Mouse (Mus musculus): ENCODE data around the gene Map3k20.

Map3k20 gene

DNA sequence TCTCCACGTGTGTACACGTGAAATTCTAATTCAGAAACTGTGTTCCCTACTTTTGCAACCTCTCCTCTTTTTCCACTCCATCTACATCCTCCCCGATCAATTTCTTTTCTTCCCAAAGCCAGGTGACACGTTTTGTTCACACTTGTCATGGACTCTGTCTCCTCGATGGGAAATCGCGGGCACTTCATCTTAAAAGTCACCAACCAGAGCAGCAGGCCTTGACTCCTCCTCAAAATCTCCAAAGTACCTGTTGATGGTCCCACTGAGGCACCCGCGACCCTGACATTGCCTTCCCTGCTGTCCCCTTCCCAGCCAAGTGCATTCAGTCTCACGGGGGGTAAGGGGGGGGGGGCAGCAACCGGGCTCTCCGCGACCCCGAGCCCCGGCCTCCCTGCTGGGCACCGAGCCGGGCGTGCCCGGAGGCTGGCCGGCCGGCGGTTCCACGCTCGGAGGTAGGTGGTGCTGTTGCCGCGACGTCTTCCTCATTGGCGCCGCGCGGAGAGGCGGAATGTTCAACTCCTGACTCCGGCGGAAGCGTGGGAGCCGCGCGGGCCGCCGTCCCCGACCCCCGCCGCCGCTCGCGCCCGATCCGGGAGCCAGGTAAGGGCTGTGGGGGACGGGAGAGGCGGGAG, at the start of gene Map3k20:
Gene Map3k20 (plus strand): TSS at position 382 of the 632 bp plus-strand sequence.
- peak; percentile 45 for DNase-seq

DNA sequence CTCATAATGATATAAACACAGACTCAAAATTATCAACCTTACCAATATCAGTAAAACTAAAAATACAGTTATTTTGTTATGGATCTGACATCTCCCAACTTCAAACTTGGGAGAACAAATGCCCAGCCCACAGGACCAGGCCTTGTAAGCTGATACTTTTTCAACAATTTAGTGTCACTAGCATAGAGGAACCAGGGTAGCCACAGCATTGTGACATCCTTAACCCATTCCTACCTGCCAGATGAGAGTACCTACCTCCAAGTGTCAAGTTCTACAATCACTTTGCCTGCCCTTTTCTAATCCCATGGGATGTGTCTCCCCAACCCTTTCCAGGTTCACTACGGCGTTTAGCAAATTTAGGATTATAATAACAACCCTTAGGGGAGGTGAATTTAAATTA, 47.0 kb upstream of the Map3k20 start:
- no peak for DNase-seq

DNA sequence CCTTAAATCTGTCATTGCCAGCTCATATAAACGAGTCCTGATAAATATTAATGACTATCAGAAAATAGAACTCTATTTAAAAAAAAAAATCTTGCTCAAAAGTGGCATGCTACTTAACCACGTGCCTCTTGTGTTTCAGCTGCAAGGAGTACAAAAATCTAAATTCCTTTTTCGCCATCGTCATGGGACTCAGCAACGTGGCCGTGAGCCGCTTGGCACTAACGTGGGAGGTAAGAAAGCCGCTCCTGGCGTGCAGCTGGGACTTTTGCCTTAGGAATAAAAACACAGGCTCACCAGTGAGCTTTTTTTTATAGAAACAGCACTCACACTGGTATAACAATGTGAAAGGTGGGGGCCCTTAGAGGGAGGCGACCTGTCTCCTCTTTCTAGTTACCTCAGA, 46.5 kb upstream of the Map3k20 start:
- DNase-seq: peak; percentile 39

DNA sequence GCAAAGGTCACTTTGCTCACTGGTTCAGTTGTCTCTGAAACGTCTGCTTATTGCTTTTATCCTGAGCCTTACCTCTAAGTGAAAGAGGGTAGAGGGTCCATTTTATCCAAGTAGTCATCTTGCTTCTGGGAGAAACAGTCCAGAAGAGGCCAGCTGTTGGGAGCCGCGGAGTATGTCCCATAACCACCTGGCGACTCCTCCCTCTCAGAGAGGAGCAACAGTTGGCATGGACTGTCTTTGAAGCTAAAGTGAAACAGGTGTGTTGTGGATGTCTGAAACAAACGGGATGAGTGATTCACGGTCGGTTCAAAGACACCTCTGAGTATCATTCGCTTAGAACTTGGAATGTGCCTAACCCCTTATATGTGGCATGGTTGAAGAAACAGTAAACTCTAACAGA, 46.0 kb upstream of the Map3k20 start:
- DNase-seq: no peak

DNA sequence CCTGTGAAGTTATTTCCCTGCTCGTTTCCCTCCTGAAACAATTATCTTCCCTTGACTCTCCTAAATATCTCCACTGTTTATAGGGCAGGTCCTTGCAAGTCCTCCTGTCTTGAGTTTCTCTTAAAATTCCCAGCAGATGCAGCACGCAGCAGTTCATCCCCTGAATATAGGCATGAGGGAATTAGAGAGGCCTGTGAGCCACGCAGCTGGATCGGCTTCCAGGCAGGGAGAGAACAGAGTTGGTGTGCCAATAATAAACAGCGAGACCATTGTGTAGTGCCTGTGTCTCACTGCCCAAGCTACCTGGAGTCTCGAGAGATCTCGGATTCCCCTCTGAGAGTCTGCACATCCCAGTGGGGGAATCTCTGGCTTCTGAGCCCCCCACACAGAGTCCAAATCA, 45.4 kb upstream of the Map3k20 start:
- no peak for DNase-seq

DNA sequence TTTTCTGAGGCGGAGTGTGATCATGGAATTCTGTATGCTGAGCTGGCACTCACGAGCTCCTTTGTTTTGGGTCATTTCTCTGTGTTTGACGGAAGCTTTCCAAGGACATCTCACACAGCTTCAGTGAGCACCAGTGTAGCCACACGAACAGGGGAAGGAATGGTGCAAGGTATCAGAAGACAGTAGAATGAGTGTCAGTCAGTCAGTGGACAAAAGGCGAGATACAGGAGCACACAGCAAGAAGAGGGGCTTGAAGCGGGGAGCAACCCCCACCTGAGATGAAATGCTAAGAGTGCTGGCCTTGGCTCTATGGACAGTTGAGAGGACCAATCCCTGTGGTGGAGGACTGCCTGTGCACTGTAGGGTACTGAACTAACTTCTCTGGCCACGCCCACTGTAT, 44.7 kb upstream of the Map3k20 start:
- no peak for DNase-seq

DNA sequence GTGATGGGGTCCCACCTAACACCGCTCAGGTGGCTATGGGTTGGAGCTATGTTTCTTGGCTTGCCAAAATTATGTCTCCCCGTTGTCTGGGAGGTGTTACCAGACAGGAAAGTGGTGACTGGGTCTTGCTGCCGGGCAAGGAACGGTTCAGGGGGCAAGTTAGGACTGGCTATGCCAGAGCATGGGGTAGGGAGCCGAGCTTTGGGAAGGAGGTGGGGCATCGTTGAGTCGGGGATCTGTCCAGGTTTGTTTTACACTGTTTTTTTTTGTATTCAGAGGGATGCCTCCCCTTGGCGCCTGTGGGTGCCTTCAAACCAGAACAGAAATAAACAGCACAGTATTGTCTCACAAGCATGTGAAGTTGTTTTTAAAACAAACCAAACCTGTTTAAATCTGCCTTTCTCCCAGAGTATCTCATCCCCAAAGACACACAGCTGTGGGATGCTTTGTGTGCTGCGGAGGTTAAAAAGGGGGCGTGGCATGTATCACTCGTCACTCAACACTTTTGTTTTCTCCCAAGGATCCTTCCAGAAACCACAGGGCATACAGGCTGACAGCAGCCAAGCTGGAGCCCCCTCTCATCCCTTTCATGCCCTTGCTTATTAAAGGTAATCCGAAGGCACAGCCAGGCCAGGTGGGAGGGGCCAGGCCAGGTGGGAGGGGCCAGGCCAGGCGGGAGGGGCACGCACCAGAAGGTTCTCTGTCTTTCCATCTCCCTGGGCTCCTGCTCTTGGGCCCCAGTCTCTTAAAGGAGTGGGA, 43.5 kb upstream of the Map3k20 start:
- no peak for DNase-seq

DNA sequence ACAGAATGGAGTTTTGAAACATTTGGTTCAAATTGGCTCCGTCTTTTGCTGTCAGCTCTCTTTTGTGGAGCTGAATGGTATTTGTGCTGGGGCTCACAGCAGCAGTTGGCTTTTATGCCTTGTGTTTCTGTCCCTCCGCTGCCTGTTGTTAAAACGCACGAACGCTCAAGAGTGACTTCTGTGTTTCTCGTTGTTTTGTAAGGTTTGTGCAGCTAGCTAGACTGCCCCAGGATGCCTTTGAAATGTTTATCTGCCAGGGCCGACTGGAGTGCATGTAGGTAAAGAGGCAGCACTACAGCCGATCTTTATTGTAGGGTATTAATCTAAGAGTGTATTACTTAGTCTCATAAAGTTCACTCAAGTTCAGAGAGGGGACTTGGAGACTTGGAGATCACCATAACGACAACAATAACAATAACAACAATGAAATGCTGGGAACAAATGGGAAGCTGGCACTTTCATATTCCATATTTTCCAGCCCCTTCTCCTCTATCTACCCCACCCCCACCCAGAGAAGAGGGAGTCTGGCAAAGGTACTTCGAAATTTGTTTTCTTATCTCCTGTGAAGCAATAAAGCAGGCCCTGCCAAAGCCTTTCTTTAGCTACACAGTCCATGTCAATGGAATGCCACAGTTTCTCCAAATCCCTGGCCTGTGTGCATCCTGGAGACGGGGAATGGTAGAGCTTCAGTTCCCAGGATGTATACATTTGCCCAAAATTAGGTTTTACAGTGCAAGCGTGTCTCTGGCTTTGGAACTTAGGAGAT, 42.3 kb upstream of the Map3k20 start:
- no peak for DNase-seq

DNA sequence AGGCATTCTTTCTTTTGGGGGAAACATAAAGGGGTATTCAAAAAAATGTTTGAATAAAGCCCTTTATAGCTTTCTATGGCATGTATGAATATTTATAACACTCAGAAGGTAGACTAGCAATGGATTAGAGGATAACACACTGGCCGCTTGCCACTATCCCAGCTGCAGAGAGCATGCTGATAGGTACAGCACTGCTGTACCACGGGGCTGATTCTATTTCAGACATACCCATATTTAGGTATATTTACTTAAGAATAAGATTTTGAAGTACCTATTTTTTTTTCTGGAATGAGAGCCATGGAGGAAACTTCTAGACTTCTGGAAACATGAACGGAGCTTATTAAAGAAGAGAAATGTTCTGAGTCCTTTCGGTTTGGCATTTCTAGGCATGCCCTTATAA, 39.8 kb upstream of the Map3k20 start:
- DNase-seq: no peak

DNA sequence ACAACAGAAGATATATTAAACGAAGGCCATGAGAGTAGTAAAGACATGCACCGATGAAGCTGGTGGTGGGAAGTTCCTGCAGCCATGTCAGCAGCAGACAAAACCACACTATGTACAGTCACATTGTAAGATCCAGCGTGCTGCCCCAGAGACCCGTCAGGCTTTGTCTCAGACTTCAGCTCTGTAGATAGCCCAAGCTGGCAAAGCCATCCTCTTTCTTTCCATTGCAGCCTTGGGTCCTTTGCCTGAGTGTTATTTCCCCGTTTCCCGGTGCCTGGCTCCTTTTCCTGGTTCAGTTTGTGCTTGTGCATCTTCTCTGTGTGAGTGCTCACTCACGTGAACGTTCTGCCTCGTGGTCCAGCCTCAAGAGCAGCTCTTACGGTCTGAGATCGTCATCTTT, 39.1 kb upstream of the Map3k20 start:
- no peak for DNase-seq

DNA sequence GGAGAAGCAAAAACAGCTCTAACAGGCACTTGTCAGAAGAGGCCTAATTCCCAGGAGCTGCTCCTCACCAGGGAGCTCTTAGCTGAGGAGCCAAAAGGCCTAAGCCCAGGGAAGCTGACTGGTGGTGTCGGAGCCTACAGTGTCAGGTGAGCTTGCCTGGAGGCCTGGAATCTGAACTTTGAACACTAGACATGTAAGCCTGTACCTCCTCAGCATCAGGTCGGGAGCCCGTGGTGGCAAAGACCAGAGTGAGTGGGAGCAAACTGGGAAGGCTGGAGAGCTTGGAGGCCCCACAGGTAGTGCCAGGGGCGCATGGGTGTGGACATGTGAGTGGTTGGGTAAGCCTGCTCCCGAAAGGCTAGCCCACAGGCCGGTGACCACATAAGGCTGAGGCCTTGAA, 37.6 kb upstream of the Map3k20 start:
- DNase-seq: no peak

DNA sequence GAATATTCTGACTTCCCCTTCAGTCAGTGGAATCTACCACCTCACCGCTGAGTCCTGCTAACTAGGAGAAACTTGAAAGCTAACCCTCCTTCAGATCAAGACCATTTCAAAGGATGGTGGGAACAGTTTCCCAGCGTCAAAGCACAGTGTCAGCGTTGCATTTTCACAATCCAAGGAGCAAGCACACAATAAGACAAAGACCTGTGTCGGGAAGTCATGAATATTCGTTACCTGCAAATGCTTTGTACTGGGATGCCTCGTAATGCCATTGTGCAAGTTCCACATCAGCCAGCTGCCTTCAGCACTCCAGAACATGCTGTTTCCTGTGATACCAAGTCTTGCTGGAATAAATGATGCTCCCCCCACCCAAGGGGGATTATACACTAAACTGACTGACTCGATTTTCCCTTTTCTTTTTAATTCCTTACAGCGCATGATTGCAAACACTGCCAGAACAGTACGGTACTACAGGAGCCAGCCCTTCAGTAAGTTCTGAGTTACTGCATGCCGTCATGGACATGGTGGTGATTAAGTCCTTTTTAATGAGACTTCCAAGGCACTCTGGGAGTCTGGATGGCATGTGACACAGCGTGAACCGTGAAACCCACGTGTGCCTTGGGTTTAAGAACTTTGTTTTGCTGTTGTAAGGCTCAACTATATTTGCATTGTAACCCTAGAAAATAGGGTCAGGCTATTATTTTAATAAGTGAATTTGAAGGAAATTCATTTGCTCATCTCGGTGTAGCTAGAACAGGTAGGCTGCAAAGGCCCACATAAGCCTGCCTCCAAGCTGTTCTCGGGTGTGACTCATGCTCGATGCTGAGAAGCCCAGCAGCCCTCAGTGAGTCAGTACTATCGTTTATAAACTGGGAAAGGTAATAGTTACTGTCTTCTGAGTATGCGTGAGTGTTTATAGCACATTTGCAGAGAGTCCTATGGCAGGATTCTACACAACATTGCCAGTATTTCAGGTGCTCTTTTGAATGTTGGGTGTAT, 32.6 kb upstream of the Map3k20 start:
- DNase-seq: peak; percentile 67

DNA sequence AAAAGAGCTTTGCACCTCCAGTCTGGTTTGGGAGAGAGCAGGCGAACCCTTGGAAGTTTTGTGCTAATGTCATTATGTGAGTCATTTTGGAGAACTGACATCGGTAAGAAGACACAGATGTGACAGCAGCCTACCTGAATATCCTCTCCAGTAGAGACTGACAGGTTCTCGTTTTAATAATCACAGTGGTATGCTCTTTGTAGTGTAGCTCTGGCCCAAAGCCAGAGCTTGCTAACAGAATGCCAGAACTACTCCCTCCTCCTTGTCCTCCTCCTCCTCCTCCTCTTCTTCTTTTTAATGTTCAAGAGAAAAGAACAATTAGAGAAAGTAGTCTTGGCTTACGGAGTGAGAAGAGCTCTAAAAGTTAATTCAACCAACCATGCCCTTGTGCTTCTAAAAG, 31.6 kb upstream of the Map3k20 start:
- DNase-seq: peak; percentile 21

DNA sequence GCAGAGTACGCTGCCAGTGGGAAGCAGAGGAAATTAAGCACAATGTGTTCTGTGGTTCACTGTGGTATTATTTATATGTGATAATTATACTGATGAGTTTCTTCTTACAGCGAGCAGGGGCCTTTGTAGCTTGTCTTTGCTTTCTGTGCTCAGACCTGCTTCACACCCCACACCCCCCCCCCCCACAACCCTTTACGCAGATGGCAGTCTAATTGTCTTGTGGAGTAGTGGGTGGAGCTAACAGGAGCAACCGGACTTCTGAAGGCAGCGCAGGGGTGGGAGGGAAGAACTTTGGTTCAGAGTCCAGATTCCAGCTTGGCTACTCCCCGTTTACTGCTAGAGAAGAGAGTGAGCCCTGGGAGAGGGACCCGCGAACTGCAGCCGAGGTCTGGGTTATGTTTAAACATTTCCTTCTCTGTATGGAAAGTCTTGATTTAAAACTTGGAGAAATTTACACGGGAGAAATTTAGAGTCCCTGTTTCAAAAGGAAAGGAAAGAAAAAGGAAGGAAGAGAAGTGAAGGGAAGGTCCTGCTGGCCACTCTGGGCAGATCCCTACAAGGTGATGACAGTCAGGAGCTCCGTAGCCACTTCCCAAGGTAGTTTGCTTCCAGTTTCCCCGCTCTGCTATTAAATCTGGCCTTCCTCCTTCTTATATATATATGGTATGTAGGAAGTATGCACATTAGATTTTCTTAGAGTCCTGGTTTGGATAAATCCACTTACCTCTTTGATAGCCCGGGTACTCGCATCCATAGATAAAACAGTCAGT, 30.4 kb upstream of the Map3k20 start:
- no peak for DNase-seq

DNA sequence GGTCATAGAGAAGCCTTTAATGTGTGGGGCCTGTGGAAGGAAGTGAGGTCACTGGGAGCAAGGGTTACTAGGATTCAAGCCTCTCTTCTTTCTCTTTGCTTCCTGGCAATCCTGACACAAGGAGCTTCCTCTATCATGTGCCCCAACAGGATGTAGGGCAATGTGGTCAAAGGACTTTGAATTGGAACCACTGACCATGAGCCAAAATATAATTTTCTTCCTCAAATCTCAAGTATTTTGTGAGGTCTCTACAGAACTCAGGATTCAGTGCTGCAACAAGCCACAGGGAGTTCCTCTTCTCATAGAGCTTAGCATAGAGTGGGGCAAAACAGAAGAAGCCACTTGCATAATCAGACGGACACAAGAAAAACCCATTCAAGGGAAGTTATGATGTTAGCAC, 24.7 kb upstream of the Map3k20 start:
- DNase-seq: no peak

DNA sequence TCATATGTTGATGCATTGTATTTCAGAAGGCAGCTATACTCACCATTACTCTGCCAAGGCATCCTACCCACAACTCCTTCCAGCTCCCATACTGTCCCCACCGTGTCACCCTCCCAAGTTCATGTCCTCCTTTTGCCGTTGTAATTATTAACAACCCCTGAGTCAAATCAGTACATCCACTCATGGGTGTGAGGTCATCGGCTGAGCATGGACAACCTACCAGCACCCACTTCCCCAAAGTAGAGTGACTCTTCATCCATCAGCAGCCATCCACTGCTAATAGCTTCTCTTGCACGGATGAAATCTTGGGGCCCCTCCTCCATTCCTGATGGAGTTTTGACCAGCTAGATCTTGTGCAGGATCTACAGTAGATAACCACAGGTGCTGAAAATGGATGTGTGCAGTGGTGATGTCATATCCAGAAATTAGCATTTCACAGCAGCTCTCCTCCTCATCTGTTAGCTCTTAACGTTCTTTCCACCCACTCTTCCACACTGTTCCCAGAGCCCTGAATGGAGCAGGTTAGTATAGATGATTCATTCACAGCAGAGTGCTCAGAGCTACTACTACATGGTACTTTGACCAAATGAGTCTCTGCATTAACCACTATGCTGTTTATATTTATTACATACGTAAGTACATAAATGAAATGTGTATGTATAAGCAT, 22.5 kb upstream of the Map3k20 start:
- DNase-seq: peak; percentile 60

DNA sequence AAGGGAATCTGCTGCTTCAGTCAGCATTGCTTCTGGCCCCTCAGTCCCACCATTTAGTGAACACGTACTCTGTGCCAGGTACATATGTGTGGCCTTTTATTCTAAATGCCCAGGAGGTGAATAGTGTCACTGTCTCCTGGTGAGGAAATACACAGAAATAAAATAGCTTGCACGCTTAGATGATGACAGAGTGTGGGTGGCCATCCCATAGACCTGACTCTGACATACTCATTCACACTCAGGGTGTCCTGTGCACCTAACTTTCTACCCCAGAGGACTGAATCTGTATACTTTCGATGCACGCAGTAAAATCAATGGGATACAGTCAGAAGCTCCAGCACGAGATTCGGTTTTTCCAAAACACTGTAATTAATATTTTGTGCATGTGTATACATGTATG, 18.0 kb upstream of the Map3k20 start:
- DNase-seq: no peak

DNA sequence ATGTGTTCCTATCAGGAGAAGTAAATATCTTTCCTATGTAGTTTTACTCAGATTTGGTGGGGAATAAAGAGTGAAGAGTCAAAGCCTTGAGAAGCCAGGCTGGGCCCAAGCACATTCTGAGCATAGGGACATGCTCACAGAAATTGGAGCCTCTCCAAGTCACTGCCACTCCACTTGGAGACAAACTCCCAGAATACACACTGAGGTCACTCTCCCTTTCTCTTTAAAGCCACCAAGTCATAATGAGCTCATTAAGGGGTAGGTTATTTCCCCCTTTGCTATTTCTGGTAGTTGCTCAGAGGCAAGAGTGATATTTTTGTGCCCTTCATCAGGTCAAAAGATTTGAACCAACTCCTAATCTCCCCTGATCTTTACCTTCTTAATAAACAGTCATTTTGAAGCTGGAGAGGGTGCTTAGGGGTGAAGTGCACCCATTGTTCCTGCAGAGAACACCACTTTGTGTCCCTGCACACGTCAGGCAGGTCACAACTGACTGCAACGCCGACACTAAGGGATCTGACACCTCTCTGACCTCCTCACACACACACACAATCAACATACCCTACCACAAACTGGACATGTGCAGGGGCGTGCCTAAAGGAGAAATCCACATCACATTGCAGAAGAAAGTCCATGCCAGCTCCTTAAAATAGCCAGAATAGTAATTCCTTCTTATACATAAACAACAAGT, 15.6 kb upstream of the Map3k20 start:
- DNase-seq: no peak

DNA sequence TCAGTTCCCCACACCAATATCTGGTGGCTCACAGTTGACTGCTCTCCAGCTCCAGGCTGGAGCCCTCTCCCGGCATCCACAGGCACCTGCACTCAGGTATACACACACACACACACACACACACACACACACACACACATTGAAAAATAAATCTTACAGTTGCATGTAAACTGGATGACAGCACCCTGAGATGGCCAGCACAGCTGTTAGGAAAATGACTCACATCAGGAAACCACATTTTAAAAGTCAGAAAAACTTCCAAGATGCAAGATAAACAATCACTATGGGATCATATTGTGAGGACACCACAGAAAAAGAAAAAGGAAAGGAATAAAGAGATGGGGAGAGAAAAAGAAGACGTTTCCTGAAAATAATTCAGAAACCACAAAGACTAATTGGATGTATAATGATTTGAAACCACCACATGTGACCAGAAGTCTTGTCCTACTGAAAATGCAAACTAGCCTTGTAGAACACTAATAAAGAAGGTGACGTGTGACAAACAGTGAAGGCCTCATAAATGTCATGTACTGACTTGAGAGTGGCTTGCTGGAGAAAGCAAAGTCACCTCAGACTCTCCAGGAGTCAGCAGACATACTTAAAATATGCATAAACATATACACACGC, 7.1 kb upstream of the Map3k20 start:
- DNase-seq: no peak

DNA sequence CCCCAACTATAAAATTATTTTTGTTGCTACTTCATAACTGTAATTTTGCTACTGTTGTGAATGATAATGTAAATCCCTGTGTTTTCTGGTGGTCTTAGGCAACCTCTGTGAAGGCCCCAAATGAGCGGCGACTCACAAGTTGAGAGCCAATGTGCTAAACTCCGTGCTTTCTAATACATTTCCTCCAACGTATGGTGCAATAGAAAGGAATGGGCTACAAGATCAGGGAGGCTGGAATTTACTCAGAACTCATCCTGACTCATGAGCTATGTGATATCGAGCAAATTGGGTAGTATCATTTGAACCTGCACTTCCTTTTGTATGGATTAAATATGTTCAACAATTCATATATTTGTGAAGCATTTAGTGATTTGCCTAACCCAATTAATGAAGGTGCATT, 4.9 kb upstream of the Map3k20 start:
- DNase-seq: no peak

Measured in right cerebral cortex, adult 18-20 months (tissue).